Mouse (Mus musculus) intestine, embryonic 16.5 days (tissue): Measurements from ENCODE around the gene A730015C16Rik. TPM values are rescaled to one million over a fixed set of nuclear protein-coding genes. Genes with fewer than 3 reads are reported as not detected.

ENCODE experiments used
- ATAC-seq: fragments of 200-750 bp; cut with Nextera tagmentation; 2 replicates; pipeline ENCODE4 v1.8.0; 2017; ENCODE audit warnings: moderate TSS enrichment, moderate library complexity
- H3K27ac ChIP-seq: fragments of 300-500 bp; sonication (generic); 2 replicates; pipeline ENCODE4 v1.5.1; 2014; ENCODE audit warnings: mild to moderate bottlenecking, low read length
- H3K27me3 ChIP-seq: fragments of 300-500 bp; sonication (generic); replicated peaks from 2 replicates; pipeline ENCODE4 v1.6.1; 2014; ENCODE audit warnings: low read length, control low read depth, mixed read lengths; ENCODE audit not compliant: control insufficient read depth, insufficient read depth
- H3K36me3 ChIP-seq: fragments of 300-500 bp; sonication (generic); 2 replicates; pipeline ENCODE4 v1.6.1; 2014; ENCODE audit warnings: low read length, control low read depth; ENCODE audit not compliant: control insufficient read depth, insufficient read depth
- H3K4me1 ChIP-seq: fragments of 300-500 bp; sonication (generic); 2 replicates; pipeline ENCODE4 v1.6.1; 2014; ENCODE audit warnings: low read length, control low read depth, mixed read lengths; ENCODE audit not compliant: control insufficient read depth, insufficient read depth
- H3K4me2 ChIP-seq: fragments of 300-500 bp; sonication (generic); 2 replicates; pipeline ENCODE4 v1.6.1; 2014; ENCODE audit warnings: low read depth, low read length, control low read depth
- H3K4me3 ChIP-seq: fragments of 300-500 bp; sonication (generic); 2 replicates; pipeline ENCODE4 v1.5.1; 2014; ENCODE audit warnings: mild to moderate bottlenecking, low read length
- H3K9ac ChIP-seq: fragments of 300-500 bp; sonication (generic); 2 replicates; pipeline ENCODE4 v1.6.1; 2014; ENCODE audit warnings: low read depth, low read length
- H3K9me3 ChIP-seq: fragments of 300-500 bp; sonication (generic); 2 replicates; pipeline ENCODE4 v1.6.1; 2016; ENCODE audit warnings: low read length, control low read depth; ENCODE audit not compliant: control insufficient read depth
- WGBS: fragments of 180-500 bp; shearing (Covaris S2); extraction: QIAGEN DNeasy Blood & Tissue Kit; methylation state at CpG from one replicate; pipeline ENCODE4 v1.1.7; 2014; 5-methylcytosine and 5-hydroxymethylcytosine counted together
- polyA plus RNA-seq: library from polyadenylated mRNA; unstranded; fragments of >200 nt; fragmentation: Nextera tagmentation; extraction: Ambion mirVana; gene quantifications from 2 replicates; pipeline ENCODE4 v1.2.1, GENCODE M21; 2015

A730015C16Rik gene
- polyA plus RNA-seq, 1 experiment from 2014 or later, result 1.1 TPM

- Histone ChIP-seq H3K4me1 (peaks cover 9% of the 10 kb centered on the region), H3K36me3 (no peaks in the 10 kb centered on the region), H3K4me3 (peak within 1 kb of the TSS; percentile 96), H3K4me2 (peak within 1 kb of the TSS; percentile 77), H3K9me3 (no peaks in the 10 kb centered on the region), H3K27ac (peak within 1 kb of the TSS; percentile 94), H3K9ac (peak within 1 kb of the TSS; percentile 79), H3K27me3 (no peaks in the 10 kb centered on the region)
- ATAC-seq, result peak; percentile 91
- WGBS, result under 1% methylated on average over 77 of the region's 77 CpGs
Observed at GRCm38 (mm10) chr4:108847715-108848504, 509 bp downstream of the A730015C16Rik start, which contains the start of gene Kti12. Gene Kti12, plus strand, starts transcription at chr4:108847785.

GRCm38 (mm10) chr4:108845824-108846569 is 2.4 kb downstream of the A730015C16Rik start:
- Histone ChIP-seq H3K9ac (no peak overlapping the region), H3K27me3 (no peaks in the 10 kb centered on the region), H3K4me1 (peaks cover 9% of the 10 kb centered on the region), H3K4me3 (no peak overlapping the region), H3K9me3 (no peaks in the 10 kb centered on the region), H3K4me2 (no peak overlapping the region), H3K36me3 (no peaks in the 10 kb centered on the region), H3K27ac (0 out of 2 replicates have a peak overlapping the region, but pooled peaks have one; percentile 2)
- ATAC-seq, result no peak
- WGBS, result 54% methylated on average over 5 of the region's 5 CpGs

GRCm38 (mm10) chr4:108843336-108843735 is 5.1 kb downstream of the A730015C16Rik start:
- Histone ChIP-seq H3K27ac (no peak overlapping the region), H3K4me1 (0 out of 2 replicates have a peak, but pooled peaks cover under 1% of the 10 kb centered on the region)

GRCm38 (mm10) chr4:108841920-108842578 is 6.4 kb downstream of the A730015C16Rik start:
- Histone ChIP-seq H3K9ac (no peak overlapping the region), H3K9me3 (no peaks in the 10 kb centered on the region), H3K27ac (no peak overlapping the region), H3K4me3 (no peak overlapping the region), H3K4me2 (no peak overlapping the region), H3K36me3 (no peaks in the 10 kb centered on the region), H3K27me3 (no peaks in the 10 kb centered on the region), H3K4me1 (0 out of 2 replicates have a peak, but pooled peaks cover 6% of the 10 kb centered on the region)
- ATAC-seq, result no peak; the same call in 1 of the 2 replicates
- WGBS, result 62% methylated on average over 7 of the region's 7 CpGs

More at GRCm38 (mm10) chr4:108843336-108843735, 5.1 kb downstream of the A730015C16Rik start:
- ATAC-seq, result no peak
- no peak overlapping the region for H3K9ac ChIP-seq
- H3K27me3 ChIP-seq, result no peaks in the 10 kb centered on the region
- no peaks in the 10 kb centered on the region for H3K36me3 ChIP-seq
- H3K4me3 ChIP-seq, result no peak overlapping the region
- H3K9me3 ChIP-seq, result no peaks in the 10 kb centered on the region
- H3K4me2 ChIP-seq, result no peak overlapping the region

DNA sequence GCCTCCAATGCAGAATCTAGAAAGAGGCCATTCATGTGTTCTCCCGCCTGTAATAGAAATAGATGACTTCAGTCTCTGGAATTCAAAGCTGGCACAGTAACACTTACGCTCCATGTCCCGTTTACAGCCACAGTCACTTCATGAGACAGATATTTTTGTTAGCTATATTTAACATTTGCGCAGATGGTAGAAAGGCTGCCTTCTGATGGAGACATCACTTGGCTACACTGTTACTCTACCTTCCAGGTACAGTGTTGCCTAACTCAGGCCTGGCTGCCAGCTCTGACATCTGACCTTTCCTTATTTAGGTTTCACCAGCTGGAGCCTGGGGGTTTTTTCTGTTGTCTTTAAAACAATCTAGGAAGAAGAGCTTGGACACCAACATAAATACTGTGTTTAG is 10.4 kb downstream of the A730015C16Rik start:
- no peak for ATAC-seq

GRCm38 (mm10) chr4:108835496-108835895 is 12.9 kb downstream of the A730015C16Rik start:
- Histone ChIP-seq H3K4me1 (peaks cover 25% of the 10 kb centered on the region), H3K4me2 (peak overlapping the region; percentile 84), H3K9ac (peak overlapping the region; percentile 97), H3K36me3 (no peaks in the 10 kb centered on the region), H3K9me3 (no peaks in the 10 kb centered on the region), H3K27me3 (no peaks in the 10 kb centered on the region), H3K4me3 (peak overlapping the region; percentile 91), H3K27ac (peak overlapping the region; percentile 99)
- 48% methylated on average over 3 of the region's 3 CpGs for WGBS
- no peak for ATAC-seq

More for the DNA sequence above, 10.4 kb downstream of the A730015C16Rik start:
- H3K9ac ChIP-seq, result peak overlapping the region; percentile 1; the same call in 1 of the 2 replicates
- H3K36me3 ChIP-seq, result no peaks in the 10 kb centered on the region
- H3K4me2 ChIP-seq, result no peak overlapping the region
- H3K27ac ChIP-seq, result no peak overlapping the region
- no peaks in the 10 kb centered on the region for H3K27me3 ChIP-seq
- no peak overlapping the region for H3K4me3 ChIP-seq
- H3K4me1 ChIP-seq, result peaks cover 15% of the 10 kb centered on the region
- no peaks in the 10 kb centered on the region for H3K9me3 ChIP-seq
- WGBS, result 70% methylated on average over 4 of the region's 4 CpGs

DNA sequence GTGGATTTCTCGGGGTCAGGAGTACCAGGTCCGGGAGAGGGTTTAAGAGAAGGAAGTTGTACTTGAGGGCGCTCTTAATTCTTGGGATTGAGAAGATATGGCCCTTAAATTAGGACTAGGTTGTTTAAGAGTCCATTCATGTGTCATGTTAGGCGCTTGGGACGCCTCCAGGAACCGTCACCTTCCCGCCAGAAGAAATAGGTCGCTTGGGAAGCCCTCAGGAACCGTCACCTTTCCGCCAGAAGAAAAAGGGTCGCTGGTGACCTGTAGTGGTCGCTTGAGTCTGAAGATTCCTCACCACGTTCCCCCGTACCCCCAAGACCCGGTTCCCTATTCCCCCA is 13.5 kb downstream of the A730015C16Rik start:
- Histone ChIP-seq H3K4me3 (peak overlapping the region; percentile 91), H3K9ac (peak overlapping the region; percentile 97), H3K4me1 (peaks cover 25% of the 10 kb centered on the region), H3K27ac (peak overlapping the region; percentile 99), H3K27me3 (no peaks in the 10 kb centered on the region), H3K36me3 (no peaks in the 10 kb centered on the region), H3K4me2 (peak overlapping the region; percentile 84), H3K9me3 (no peaks in the 10 kb centered on the region)
- ATAC-seq, result no peak
- WGBS, result under 1% methylated on average over 15 of the region's 15 CpGs

DNA sequence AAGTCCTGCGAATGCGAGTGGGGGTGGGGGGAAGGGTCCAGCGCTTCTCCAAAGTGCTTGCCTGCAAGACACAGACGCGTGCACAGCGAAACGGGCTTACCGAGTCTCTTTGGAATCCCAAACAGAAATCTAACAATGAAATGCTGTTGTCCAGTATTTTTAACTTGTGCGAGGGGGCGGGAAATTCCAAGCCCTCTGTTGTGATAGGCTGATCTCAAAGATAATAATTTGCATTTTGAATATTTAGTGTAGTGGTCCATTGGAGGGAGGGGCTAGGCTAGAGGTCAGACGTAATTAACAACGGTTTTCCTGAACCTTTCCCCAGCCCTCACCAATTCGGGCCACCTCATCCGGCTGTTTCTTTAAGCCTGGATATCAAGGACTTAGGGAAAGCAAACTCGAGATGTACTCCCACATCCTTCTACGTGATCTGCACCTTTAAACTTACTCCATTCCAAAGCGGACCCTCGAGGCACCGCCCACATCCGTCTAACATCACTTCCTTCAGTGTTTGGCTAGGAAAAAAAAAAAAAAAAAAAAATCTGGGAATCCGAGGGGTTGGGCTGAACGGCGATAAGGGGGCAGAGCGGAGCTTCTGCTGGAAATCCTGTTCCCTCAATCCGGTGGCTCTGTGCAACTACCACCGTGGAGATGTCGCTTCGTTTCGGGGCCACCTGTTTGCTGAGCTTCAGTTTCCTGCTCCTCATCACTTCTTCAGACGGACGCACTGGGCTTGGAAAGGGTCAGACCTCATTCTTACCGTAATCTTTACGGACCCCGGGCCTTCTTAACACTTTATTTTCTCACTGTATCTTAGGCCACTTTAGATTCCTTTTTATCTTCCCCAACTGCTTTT is 14.1 kb downstream of the A730015C16Rik start, which contains the start of gene Txndc12:
TSS of gene Txndc12 (plus strand) at position 487 of the 856 bp plus-strand sequence.
- WGBS, result under 1% methylated on average over 34 of the region's 34 CpGs

More for the DNA sequence above, 14.1 kb downstream of the A730015C16Rik start, which contains the start of gene Txndc12:
- Histone ChIP-seq H3K9me3 (no peaks in the 10 kb centered on the region), H3K27ac (peak within 1 kb of the TSS; percentile 99), H3K27me3 (no peaks in the 10 kb centered on the region), H3K4me3 (peak within 1 kb of the TSS; percentile 91), H3K4me1 (peaks cover 25% of the 10 kb centered on the region), H3K9ac (peak within 1 kb of the TSS; percentile 97), H3K36me3 (no peaks in the 10 kb centered on the region), H3K4me2 (peak within 1 kb of the TSS; percentile 84)
- peak; percentile 81 for ATAC-seq
